ENCODE assay signal across 10 mouse cellular contexts in genomic region chr2:19726904-19727303, GRCm38 (mm10).
DNase-seq lines count a peak whose midpoint lies in the region; ATAC-seq and TF ChIP-seq lines count a peak whose summit lies in the region.
"Had no signal": no experiment of that assay in that cellular context is flagged by ENCODE, and none has a peak within 500 bp of the region (broad histone marks: within the 10 kb centered on the region; RNA-seq: fewer than 3 reads in every experiment).

No protein-coding gene starts in this region.

- no peaks in the 10 kb centered on the region for H3K4me1 ChIP-seq in kidney, embryonic 16.5 days (ENCODE audit: insufficient read depth, low read length)
- 0 out of 2 replicates have a peak, but pooled peaks cover 2% of the 10 kb centered on the region for H3K4me1 ChIP-seq in bone marrow macrophage, adult 2 months (ENCODE audit: control insufficient read depth, insufficient read depth, low read length)
- H3K4me1 ChIP-seq: embryonic facial prominence, embryonic 15.5 days had no signal

- DNase-seq in kidney, adult 11 months: peak; percentile 14
- DNase-seq in CD8-positive naive resting alpha-beta T cell, adult 2 months (ENCODE audit: low read depth in 2 of 2, low spot score in 2 of 2): peak; percentile 19 to 24
- peak; percentile 32 for DNase-seq in fibroblast of lung, adult 2 months (ENCODE audit: low read depth)
- DNase-seq in kidney, postnatal 4 days: peak; percentile 52 to 55
- peak; percentile 20 to 29 for DNase-seq in thymus, postnatal 36 days
- DNase-seq: liver, embryonic 13.5 days had no signal

- ATAC-seq in kidney, embryonic 16.5 days (ENCODE audit: low FRiP score, low TSS enrichment): no peak
- peak; percentile 82 for ATAC-seq in megakaryocyte progenitor cell, adult 5-6 weeks (replicated peaks; ENCODE audit: poor library complexity)

- no peak for TF ChIP-seq POLR2A in bone marrow macrophage, adult 2 months (IDR thresholded peaks at IDR 0.05; ENCODE audit: borderline replicate concordance, low read depth, low read length)

- H3K4me2 ChIP-seq in kidney, embryonic 16.5 days (replicated peaks; ENCODE audit: low read depth, low read length): no peak overlapping the region
- H3K4me2 ChIP-seq: embryonic facial prominence, embryonic 15.5 days; liver, embryonic 13.5 days had no signal

- no peak overlapping the region for H3K9ac ChIP-seq in kidney, embryonic 16.5 days (replicated peaks; ENCODE audit: low read length)
- H3K9ac ChIP-seq: embryonic facial prominence, embryonic 15.5 days; liver, embryonic 13.5 days had no signal

- no peaks in the 10 kb centered on the region for H3K36me3 ChIP-seq in kidney, embryonic 16.5 days (ENCODE audit: insufficient read depth, low read length)
- H3K36me3 ChIP-seq: embryonic facial prominence, embryonic 15.5 days; liver, embryonic 13.5 days had no signal

- peak; percentile 96 for TF ChIP-seq CTCF in bone marrow macrophage, adult 2 months (IDR thresholded peaks at IDR 0.05; ENCODE audit: low read depth, low read length)

- H3K4me3 ChIP-seq in kidney, embryonic 16.5 days (ENCODE audit: low read length): no peak overlapping the region
- no peak overlapping the region for H3K4me3 ChIP-seq in bone marrow macrophage, adult 2 months (ENCODE audit: insufficient read depth, low read length)
- H3K4me3 ChIP-seq: embryonic facial prominence, embryonic 15.5 days; liver, embryonic 13.5 days had no signal

- H3K27me3 ChIP-seq in kidney, embryonic 16.5 days (ENCODE audit: insufficient read depth, low read length): no peaks in the 10 kb centered on the region
- H3K27me3 ChIP-seq: embryonic facial prominence, embryonic 15.5 days; liver, embryonic 13.5 days had no signal

- 12% methylated on average over 9 of the region's 9 CpGs for WGBS in kidney, embryonic 16.5 days

- H3K27ac ChIP-seq in kidney, embryonic 16.5 days (ENCODE audit: low read length): no peak overlapping the region
- no peak overlapping the region for H3K27ac ChIP-seq in bone marrow macrophage, adult 2 months (ENCODE audit: insufficient read depth, low read depth, low read length)
- H3K27ac ChIP-seq: embryonic facial prominence, embryonic 15.5 days; liver, embryonic 13.5 days had no signal

- H3K9me3 ChIP-seq in kidney, embryonic 16.5 days (ENCODE audit: low read length): no peaks in the 10 kb centered on the region
- H3K9me3 ChIP-seq: embryonic facial prominence, embryonic 15.5 days; liver, embryonic 13.5 days had no signal
